Mouse (Mus musculus) adrenal gland, adult (tissue): ENCODE data around the gene Tut1.
A peak's percentile ranks its signal among the peaks of the same experiment; 100 is the strongest.
"Not testable (repeated sequence)": the region's sequence is repeated elsewhere in the genome, so short reads cannot be mapped to it uniquely, and the experiment has no call there.

Source experiments
- DNase-seq, 2 experiments: peaks; one replicate each; pipeline ENCODE4 v3.0.0; 2022 to 2023; ENCODE audit warnings: low spot score in 1 of 2; ENCODE audit not compliant: inconsistent age in 2 of 2

Gene Tut1

DNA sequence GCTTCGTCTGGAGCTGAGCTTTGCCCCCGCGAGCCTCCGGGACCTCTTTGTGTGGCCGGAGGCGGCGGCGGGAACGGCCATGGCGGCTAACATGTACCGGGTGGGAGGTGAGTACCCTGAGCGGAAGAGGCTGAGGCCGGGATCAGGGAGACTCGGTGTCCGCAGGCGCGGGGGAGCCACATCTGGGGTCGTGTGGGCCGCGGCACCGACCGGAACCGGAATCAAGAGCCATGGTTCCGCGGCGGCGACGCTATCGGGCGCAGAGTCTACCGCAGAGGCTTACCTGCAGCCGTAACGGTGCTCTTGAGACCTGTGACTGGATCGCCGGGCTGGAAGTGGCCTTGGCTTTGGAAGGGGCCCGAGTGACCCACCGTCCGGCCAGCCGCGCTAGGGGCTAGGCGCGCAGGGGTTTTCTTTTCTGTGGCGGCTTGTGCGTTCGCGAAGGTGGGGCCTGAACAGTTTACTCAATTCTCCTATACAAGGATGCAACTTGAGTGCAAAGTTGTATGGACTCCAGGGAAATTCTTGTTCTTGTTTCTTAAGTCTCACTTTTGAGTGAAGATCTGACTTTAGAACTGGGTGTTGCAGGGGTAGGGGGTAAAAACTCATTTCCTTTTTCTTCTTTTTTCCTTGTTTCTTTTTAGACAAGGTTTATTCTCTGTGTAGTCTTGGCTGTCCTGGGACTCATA is 11.2 kb upstream of the Tut1 start:
- peak in 1 of 2 experiments; percentile 73 for DNase-seq

GRCm38 (mm10) chr19:8943047-8943446 is 10.6 kb upstream of the Tut1 start:
- DNase-seq, result no peak

- DNase-seq, result no peak
Measured at GRCm38 (mm10) chr19:8944062-8944461, 9.6 kb upstream of the Tut1 start.

DNA sequence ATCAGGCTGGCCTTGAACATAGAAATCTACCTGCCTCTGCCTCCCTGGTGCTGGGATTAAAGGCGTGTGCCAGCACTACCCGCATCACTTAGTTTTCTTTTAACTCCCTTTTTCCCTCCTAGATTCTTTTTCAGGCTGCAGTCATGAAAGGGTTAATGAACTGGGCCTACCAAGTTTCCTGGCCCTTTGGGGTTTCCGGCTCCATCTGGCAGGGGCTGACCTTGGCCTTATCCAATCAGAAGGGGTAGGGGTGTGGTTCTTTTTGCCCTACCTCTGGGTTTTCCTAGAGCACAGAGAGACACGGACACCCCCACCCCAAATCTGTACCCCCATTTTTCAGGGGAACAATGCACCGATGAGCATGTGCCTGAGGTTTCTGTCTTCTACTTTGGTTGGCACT is 8.9 kb upstream of the Tut1 start:
- DNase-seq, result peak; percentile 78 to 93

DNA sequence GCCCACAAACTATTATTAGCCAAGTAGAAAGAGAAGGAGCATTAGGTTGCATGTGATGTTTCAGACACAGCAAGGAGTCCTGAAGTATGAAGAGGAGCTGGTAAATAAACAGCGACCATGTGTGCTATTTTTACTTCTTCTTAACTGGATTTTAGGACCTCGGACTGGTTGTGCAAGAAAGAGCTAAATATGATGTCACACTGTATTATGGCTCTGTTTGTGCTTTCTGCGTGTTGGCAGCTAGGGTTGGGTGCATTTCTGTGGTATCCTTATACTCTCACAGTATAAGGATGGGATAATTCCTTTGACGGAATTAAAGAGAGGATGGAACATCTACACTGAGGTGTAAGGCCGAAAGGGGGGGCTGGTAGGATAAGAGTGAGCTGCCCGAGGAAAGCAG is 8.4 kb upstream of the Tut1 start:
- DNase-seq, result no peak

DNA sequence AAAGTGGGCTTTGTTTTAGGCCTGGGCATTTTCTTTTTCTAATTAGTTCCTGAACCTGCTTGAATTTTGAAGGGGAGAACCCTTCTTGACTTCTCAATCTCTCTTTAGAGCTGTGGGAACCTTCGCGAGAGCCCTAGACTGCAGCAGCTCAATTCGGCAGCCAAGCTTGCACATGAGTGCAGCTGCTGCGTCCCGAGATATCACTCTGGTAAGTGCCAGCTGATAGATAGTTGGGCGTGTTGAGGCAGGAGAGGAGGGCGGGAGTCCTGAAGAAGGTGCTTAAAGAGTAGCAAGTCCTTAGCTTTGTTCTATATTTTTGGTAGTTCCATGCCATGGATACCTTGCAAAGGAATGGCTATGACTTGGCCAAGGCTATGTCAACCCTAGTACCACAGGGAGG is 6.7 kb upstream of the Tut1 start:
- DNase-seq, result no peak

GRCm38 (mm10) chr19:8950190-8950589 is 3.5 kb upstream of the Tut1 start:
- DNase-seq, result no peak

DNA sequence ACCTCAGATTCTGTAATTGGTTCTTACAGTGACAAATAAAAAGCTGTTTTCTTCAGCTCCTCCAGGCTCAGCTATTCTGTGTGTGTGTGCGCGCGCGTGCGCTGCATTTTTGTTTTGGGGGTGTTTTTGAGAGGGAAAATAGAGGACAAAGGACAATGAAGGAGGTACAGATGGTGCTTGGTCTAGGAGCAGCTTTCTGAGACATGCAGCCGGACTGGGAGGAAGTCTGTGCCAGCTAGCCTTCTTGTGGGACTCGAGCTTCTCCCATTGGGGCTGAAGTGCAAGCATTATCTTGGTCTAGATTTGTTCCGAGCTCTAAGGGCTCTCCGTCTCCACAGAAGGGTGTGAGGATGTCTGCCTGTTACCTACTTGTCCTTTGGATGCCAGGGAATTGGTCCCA is 1.4 kb upstream of the Tut1 start:
- DNase-seq, result no peak

DNA sequence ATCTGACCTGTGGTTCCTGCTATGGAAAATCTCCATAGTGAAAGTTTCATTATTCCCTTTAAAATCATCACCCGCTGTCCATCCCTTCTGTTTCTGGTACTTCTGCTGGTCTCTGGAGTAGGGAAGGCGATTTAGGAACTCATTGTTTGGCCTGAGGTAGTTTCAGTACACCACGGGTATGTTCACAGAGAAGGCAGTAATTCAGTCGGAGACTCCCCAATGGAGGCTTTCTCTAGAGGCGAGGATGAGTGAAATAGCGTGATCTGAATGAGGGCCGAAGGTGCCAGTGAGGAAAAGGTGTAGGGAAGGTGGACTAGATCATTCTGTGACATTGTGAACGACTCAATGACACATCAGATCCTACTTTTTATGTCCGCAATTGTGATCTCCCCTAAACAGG is 524 bp downstream of the Tut1 start:
- peak in 1 of 2 experiments; percentile 69 for DNase-seq

DNA sequence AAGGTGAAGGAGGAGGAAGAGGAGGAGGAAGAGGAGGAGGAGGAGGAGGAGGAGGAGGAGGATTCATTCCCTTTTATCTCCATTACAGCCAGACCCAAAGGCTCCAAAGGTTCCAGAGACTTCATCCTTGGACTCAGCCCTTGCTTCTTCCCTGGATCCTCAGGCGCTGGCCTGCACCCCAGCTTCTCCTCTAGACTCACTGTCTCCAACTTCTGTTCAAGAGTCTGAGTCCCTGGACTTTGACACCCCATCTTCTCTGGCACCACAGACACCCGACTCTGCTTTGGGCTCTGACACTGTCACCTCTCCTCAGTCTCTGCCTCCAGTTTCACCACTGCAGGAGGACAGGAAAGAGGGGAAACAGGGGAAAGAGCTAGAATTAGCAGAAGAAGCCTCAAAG is 8.6 kb downstream of the Tut1 start:
- DNase-seq, result no peak

DNA sequence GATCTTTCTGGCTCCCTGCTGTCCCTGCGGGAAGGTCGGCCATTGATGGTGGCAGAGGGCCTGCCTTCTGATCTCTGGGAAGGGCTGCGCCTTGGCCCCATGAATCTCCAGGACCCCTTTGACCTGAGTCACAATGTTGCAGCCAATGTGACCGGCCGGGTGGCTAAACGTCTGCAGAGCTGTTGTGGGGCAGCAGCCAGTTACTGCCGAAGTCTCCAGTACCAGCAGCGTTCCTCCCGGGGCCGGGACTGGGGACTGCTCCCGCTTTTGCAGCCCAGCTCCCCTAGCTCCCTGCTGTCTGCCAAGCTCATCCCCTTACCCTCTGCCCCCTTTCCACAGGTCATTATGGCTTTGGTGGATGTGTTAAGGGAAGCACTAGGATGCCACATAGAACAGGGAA is 11.4 kb downstream of the Tut1 start:
- peak; percentile 40 to 61 for DNase-seq

GRCm38 (mm10) chr19:8965771-8966170 is 12.1 kb downstream of the Tut1 start:
- DNase-seq, result peak; percentile 51 to 75

- no peak for DNase-seq
Measured at GRCm38 (mm10) chr19:8966198-8966589, 12.5 kb downstream of the Tut1 start.

- DNase-seq, result peak; percentile 99 to 100
Measured at GRCm38 (mm10) chr19:8966590-8967372, 13.1 kb downstream of the Tut1 start, which contains the start of gene Eef1g. TSS of gene Eef1g (plus strand) at chr19:8967041.

DNA sequence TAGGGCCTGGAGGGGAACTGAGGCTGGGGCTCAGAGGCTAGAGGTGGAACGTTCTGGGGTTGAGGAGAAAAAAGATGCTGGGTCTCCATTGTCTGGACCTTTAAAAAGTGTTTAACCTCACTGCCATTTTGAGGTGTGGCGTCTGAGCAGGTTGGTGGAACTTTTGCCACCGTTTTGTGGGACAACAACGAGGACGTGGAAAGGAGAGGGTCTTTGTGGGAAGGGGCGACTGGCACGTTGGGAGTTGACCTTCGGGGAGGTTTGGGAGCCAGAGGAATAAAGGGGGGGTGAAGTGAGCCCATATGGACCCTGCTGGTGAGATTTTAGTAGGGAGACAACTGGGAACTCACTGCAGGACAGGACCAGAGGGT is 13.7 kb downstream of the Tut1 start:
- no peak for DNase-seq

DNA sequence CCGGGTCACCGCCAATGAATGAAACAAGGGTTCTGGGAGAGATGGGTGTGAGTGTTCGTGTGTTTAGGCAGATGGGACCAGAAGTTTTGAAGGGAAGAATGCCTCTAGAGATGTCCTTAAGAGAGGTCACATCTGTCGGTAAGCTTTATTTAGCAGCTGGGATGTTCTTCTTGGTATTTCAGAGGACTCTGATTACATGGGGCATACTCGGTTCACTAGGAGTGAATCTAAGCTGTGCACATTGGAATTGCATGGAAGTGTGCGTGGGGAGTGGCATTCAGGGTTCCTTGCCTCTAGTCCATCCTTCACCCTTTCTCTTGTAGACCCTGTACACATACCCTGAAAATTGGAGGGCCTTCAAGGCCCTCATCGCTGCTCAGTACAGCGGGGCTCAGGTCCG is 14.2 kb downstream of the Tut1 start:
- no peak for DNase-seq

DNA sequence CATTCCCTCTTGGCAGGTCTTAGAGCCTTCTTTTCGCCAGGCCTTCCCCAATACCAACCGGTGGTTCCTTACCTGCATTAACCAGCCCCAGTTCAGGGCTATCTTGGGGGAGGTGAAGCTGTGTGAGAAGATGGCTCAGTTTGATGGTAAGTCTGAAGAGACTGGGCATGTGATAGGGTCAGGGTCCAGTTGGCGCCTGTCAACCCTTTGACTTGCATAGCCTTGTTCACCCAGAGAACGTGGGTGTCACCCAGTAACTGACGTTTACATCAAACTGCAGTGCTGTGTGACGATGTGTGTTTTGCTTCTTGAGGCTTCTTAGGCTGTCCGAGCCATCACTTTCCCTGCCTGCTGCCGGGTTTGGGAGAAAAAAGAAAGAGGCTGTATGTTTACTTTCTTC is 18.8 kb downstream of the Tut1 start:
- DNase-seq, result not testable (repeated sequence)

- DNase-seq, result no peak
Measured at GRCm38 (mm10) chr19:8974638-8975037, 21.0 kb downstream of the Tut1 start.

- DNase-seq, result peak; percentile 57 to 74
Measured at GRCm38 (mm10) chr19:8975491-8975890, 21.8 kb downstream of the Tut1 start.

DNA sequence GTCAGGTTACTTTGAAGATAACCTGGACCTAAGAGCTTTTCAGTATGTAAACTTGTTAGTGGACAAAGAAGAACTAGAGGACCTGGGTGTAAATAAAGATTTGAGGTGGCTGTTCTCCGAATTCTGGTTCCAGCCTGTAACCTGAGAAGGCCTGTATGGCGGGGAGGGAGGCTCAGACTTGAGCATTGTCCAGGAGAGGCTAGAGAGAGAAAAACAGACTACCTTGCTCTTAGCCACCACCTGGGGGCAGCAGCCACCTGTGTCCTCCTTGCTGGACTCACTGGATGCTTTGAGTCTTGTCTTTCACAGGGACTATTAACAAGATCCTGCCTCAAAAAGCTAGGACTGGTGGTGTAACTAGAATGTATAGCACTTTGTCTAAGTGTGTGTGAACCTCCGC is 22.9 kb downstream of the Tut1 start:
- DNase-seq, result peak; percentile 57 to 81

- peak in 1 of 2 experiments; percentile 48 for DNase-seq
Measured at GRCm38 (mm10) chr19:8980771-8981170, 27.1 kb downstream of the Tut1 start.

- DNase-seq, result peak in 1 of 2 experiments; percentile 62
Measured at GRCm38 (mm10) chr19:8981450-8982168, 28.0 kb downstream of the Tut1 start.
